Comparison of ENCODE assay signal across 13 mouse cellular contexts in genomic region chr6:101293036-101293572, GRCm38 (mm10).
DNase-seq lines count a peak whose midpoint lies in the region; ATAC-seq and TF ChIP-seq lines count a peak whose summit lies in the region.
"Had no signal": no experiment of that assay in that cellular context is flagged by ENCODE, and none has a peak within 500 bp of the region (broad histone marks: within the 10 kb centered on the region; RNA-seq: fewer than 3 reads in every experiment).

No protein-coding gene starts in this region.

- H3K27ac ChIP-seq in gastrocnemius, adult 2 months, result peak overlapping the region; percentile 24; the same call in 1 of the 2 replicates
- H3K27ac ChIP-seq in kidney, embryonic 16.5 days (ENCODE audit: low read length), result 0 out of 2 replicates have a peak overlapping the region, but pooled peaks have one; percentile 22
- H3K27ac ChIP-seq: heart, embryonic 15.5 days had no signal

- DNase-seq in gastrocnemius, adult 2 months, result no peak
- no peak for DNase-seq in gastrocnemius, adult 8-10 months (ENCODE audit: low spot score in 2 of 2)
- DNase-seq in urinary bladder, postnatal 14 days (ENCODE audit: low spot score), result peak; percentile 28
- DNase-seq in urinary bladder, postnatal 4 days (ENCODE audit: low spot score in 2 of 2), result no peak
- DNase-seq in yolk sac, embryonic 10.5 days (ENCODE audit: low spot score), result peak; percentile 83
- no peak for DNase-seq in retina, postnatal 1 day
- DNase-seq in gastrocnemius, adult 18-20 months (ENCODE audit: low spot score), result no peak
- DNase-seq: cerebellum, postnatal 36 days; forebrain, postnatal 0 days had no signal

- intact Hi-C loops in gastrocnemius, adult 2 months (cut with DNase I), result no loop called here

- no peak for TF ChIP-seq CTCF in gastrocnemius, adult 2 months (IDR thresholded peaks at IDR 0.05)

- WGBS in kidney, embryonic 16.5 days, result 43% methylated on average over 12 of the region's 12 CpGs

- peaks cover 28% of the 10 kb centered on the region for H3K4me1 ChIP-seq in kidney, embryonic 16.5 days (ENCODE audit: insufficient read depth, low read length)

- H3K4me3 ChIP-seq in gastrocnemius, adult 2 months, result no peak overlapping the region
- H3K4me3 ChIP-seq in kidney, embryonic 16.5 days (ENCODE audit: low read length), result no peak overlapping the region
- H3K4me3 ChIP-seq: heart, embryonic 15.5 days had no signal

- H3K9ac ChIP-seq in kidney, embryonic 16.5 days (replicated peaks; ENCODE audit: low read length), result no peak overlapping the region
- H3K9ac ChIP-seq: forebrain, postnatal 0 days; heart, embryonic 15.5 days had no signal

- no peaks in the 10 kb centered on the region for H3K27me3 ChIP-seq in kidney, embryonic 16.5 days (ENCODE audit: insufficient read depth, low read length)
- H3K27me3 ChIP-seq: heart, embryonic 15.5 days; Patski had no signal

- no peaks in the 10 kb centered on the region for H3K36me3 ChIP-seq in kidney, embryonic 16.5 days (ENCODE audit: insufficient read depth, low read length)
- H3K36me3 ChIP-seq: heart, embryonic 15.5 days had no signal

- peak; percentile 88 for ATAC-seq in kidney, embryonic 16.5 days (ENCODE audit: low FRiP score, low TSS enrichment)
- ATAC-seq: forebrain, postnatal 0 days; lung, postnatal 0 days; Patski had no signal

- no peaks in the 10 kb centered on the region for H3K9me3 ChIP-seq in kidney, embryonic 16.5 days (ENCODE audit: low read length)
- H3K9me3 ChIP-seq: heart, embryonic 15.5 days had no signal

- no peak overlapping the region for H3K4me2 ChIP-seq in kidney, embryonic 16.5 days (replicated peaks; ENCODE audit: low read depth, low read length)
- H3K4me2 ChIP-seq: heart, embryonic 15.5 days had no signal

Comparison
In these comparisons a context has a peak if more than half of its experiments do, and no peak if none do; other contexts are left out.
1. DNase-seq: peak in urinary bladder, postnatal 14 days (single experiment) and yolk sac, embryonic 10.5 days (single experiment); none in gastrocnemius, adult 2 months (single experiment), gastrocnemius, adult 8-10 months (0 of 2), urinary bladder, postnatal 4 days (0 of 2), retina, postnatal 1 day (single experiment) and gastrocnemius, adult 18-20 months (single experiment).